Mouse (Mus musculus): Measurements from ENCODE around the gene Uqcc1. TPM values are rescaled to one million over a fixed set of nuclear protein-coding genes. Genes with fewer than 3 reads are reported as not detected.
A peak's percentile ranks its signal among the peaks of the same experiment; 100 is the strongest.

Uqcc1 gene
- polyA plus RNA-seq, 1 experiment from 2014 or later: 55.7 TPM

DNA sequence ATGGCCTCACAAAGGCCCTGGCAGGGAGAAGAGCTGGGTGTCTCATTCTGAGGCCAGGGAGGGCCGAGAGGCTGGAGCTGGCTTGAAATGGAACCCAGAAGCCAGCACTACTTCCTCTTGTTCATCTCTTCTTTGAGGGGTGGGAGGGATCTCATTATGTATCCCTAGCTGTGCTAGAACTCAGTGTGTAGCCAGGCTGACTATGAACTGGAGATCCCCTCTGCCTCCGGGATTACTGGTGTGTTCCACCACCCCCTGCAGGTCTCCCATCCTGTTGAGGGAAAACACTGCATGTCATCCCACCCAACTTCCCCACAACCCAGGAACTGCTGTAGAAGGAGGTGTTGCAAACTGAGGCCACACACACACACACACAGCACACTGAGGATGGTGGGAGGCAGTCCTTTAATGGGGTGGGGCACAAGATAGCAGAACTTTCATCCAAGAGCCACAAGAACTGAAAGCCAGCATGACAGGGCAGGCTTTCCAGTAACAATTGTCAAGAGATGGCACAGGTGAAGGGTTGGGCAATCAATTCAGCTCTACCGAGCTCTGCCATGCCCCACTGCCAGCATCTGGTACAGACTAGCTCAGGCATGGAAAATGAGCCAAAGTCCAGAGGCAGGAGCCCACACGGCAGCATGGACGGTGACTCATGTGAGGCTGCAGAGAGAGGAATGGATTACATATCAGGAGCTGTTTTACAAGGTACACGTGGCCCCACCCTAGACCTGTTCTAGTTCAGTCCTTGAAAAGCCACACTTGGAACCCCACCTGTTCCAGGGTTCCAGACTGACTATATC, 110.5 kb downstream of the Uqcc1 start:
- peak overlapping the region; percentile 87 for H3K9ac ChIP-seq (replicated peaks)
- H3K9me3 ChIP-seq: no peaks in the 10 kb centered on the region
- H3K4me1 ChIP-seq (replicated peaks): peaks cover 23% of the 10 kb centered on the region
- peak overlapping the region; percentile 53 for H3K4me3 ChIP-seq (replicated peaks)
- peaks cover 58% of the 10 kb centered on the region for H3K36me3 ChIP-seq
- H3K27me3 ChIP-seq: no peaks in the 10 kb centered on the region
- H3K4me2 ChIP-seq (replicated peaks): peak overlapping the region; percentile 78
- no peak; the same call in 1 of the 2 replicates for ATAC-seq
- WGBS: 61% methylated on average over 6 of the region's 6 CpGs
- peak overlapping the region; percentile 72 for H3K27ac ChIP-seq

DNA sequence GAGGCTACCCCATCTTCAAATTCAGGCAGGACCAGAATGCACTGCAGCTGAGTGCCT, 110.9 kb downstream of the Uqcc1 start, which contains the start of gene BC029722:
Gene BC029722 (minus strand): TSS at position 35 of the 57 bp plus-strand sequence.
- Histone ChIP-seq H3K27ac (peak within 1 kb of the TSS; percentile 72), H3K4me3 (replicated peaks) (peak within 1 kb of the TSS; percentile 53), H3K4me1 (replicated peaks) (peaks cover 23% of the 10 kb centered on the region), H3K9me3 (no peaks in the 10 kb centered on the region), H3K27me3 (no peaks in the 10 kb centered on the region), H3K36me3 (peaks cover 60% of the 10 kb centered on the region), H3K9ac (replicated peaks) (peak within 1 kb of the TSS; percentile 87), H3K4me2 (replicated peaks) (peak within 1 kb of the TSS; percentile 78)
- no peak for ATAC-seq

DNA sequence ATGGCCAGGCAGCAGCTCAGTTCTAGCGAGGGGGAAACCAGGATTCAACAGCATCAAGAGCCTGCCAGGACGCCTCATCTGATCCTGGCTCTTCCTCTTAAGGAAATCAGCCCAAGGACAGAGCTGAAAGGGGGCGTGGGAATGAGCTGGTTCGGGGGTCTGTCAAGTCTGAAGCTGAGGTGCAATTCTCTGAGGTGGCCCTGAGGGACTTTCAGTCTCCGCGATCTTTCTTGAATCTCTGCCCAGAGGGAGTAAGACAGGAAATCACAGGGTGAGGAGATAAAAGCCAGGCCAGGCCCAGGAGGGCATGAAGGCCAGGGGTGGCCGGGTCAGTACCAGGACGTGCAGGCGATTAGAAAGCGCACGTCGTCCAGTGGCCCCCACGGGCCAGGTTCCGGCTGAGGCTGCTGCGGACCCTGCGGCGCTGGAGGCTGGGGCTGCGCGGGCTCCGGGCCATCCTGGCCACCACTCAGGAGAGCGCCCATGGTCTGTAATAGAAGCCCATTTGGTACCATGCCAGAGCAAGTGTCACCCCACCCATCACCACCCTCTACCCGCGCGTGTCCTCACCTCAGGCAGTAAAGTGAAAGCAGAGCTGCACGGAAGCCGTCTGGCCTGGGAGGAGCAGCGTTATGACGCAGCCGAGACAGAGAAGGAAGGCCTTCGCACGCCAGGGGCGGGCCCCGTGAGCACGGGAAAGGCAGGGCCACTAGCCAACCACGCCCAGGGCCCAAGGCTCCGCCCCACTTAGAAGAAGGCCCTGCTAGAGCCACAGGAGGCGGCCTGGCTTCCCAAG, 111.3 kb downstream of the Uqcc1 start:
- H3K9me3 ChIP-seq: no peaks in the 10 kb centered on the region
- H3K9ac ChIP-seq (replicated peaks): peak overlapping the region; percentile 87
- 2% methylated on average over 37 of the region's 37 CpGs for WGBS
- H3K4me1 ChIP-seq (replicated peaks): peaks cover 23% of the 10 kb centered on the region
- H3K4me2 ChIP-seq (replicated peaks): peak overlapping the region; percentile 78
- H3K27ac ChIP-seq: peak overlapping the region; percentile 72
- peak; percentile 94 for ATAC-seq
- no peaks in the 10 kb centered on the region for H3K27me3 ChIP-seq
- H3K36me3 ChIP-seq: peaks cover 61% of the 10 kb centered on the region
- H3K4me3 ChIP-seq (replicated peaks): peak overlapping the region; percentile 53

DNA sequence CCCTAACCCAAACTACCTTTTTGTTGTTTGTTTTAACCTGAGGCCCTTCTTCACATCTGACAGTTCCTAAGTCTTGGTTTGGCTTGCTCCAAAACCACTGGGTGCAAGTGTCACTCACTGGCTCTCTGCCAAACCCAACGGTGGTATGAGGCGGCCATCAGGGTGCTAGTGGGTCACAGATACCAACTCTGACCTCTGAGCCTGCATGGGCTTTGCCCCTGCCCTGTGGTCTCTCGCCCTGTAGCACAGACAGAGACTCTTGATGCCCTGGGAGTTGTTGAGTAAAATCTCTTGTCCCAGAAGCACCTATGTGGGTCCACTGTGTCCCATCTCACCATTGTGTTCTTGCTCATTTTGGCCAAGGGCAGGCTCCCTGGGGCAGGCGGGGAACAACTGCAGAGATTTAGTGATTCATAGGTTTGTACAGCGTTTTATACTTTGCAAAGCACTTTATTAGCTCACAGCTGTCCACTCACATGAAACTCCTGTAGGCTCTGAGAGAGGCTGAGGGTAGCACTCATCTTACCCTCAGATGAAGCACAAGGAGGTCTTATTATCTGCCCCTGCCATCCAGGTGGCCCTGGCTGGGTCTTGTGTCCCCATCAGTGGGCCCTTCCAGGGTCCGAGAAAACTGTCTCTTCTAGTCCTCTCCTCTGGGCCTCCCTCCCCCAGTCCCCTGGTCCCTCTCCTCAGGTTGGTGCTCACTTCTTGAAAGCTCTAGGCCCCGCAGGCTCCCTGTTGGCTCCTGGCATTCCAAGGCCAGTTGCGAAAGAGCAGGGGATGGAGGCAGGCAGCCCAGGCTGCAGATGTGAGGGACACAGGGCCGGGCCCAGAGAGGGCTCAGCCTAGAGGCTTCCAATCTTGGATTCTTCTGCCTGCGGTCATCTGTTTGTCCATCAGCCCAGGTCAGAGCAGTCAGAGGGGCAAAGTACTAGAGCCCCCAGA, 112.5 kb downstream of the Uqcc1 start:
- WGBS: 78% methylated on average over 10 of the region's 10 CpGs
- peak overlapping the region; percentile 78 for H3K4me2 ChIP-seq (replicated peaks)
- ATAC-seq: no peak
- H3K4me3 ChIP-seq (replicated peaks): no peak overlapping the region; the same call in 1 of the 2 replicates
- H3K9me3 ChIP-seq: no peaks in the 10 kb centered on the region
- no peaks in the 10 kb centered on the region for H3K27me3 ChIP-seq
- H3K36me3 ChIP-seq: peaks cover 53% of the 10 kb centered on the region
- peak overlapping the region; percentile 87 for H3K9ac ChIP-seq (replicated peaks)
- H3K4me1 ChIP-seq (replicated peaks): peaks cover 23% of the 10 kb centered on the region
- H3K27ac ChIP-seq: no peak overlapping the region

DNA sequence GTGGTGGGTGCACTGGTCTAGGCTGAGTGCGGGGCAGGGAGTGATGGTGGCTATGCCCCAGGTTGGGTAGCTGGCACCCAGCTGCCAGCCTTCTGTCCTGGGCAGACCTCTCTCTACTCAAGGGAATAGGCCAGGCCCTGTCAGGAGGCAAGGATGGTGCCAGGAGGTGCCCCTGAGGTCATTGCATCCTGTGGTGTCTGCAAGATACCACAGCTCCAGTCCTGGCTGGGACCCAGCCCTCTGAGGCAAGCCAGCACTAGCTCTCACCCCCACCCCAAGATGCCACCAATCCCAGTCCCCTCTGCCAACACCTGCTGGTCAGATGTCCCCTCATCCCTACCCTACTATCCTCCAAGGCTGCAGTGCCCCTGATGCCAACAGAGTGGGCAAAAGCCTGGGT, 113.9 kb downstream of the Uqcc1 start:
- Histone ChIP-seq H3K9ac (replicated peaks) (no peak overlapping the region), H3K27ac (no peak overlapping the region), H3K27me3 (no peaks in the 10 kb centered on the region), H3K9me3 (no peaks in the 10 kb centered on the region), H3K4me1 (replicated peaks) (peaks cover 23% of the 10 kb centered on the region), H3K4me3 (replicated peaks) (no peak overlapping the region), H3K36me3 (peaks cover 48% of the 10 kb centered on the region), H3K4me2 (replicated peaks) (no peak overlapping the region)
- ATAC-seq: no peak
- 100% methylated on average over 1 of the region's 1 CpGs for WGBS

DNA sequence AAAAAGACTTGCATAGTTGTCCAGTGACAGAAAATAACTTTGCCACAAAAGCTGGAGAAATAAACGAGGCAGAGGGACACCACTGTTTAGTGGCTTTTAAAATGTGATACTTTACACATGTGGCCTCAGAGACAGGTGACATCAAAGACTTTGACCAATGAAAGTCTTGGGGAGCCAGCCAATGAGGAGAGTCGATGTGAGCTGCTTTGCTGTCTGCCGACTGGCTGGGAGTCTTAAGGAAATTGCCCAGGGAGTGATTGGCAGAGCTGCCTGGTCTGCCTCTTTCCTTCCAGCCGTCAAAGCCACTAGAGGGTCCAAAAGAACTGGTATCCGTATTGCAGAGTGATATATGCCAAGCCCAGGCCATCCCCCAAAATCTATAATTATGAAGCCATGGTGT, 115.3 kb downstream of the Uqcc1 start:
- Histone ChIP-seq H3K9me3 (no peaks in the 10 kb centered on the region), H3K27ac (no peak overlapping the region), H3K4me2 (replicated peaks) (no peak overlapping the region), H3K4me1 (replicated peaks) (peaks cover 23% of the 10 kb centered on the region), H3K36me3 (peaks cover 49% of the 10 kb centered on the region), H3K9ac (replicated peaks) (no peak overlapping the region), H3K4me3 (replicated peaks) (no peak overlapping the region), H3K27me3 (no peaks in the 10 kb centered on the region)
- ATAC-seq: no peak
- 42% methylated on average over 5 of the region's 5 CpGs for WGBS

DNA sequence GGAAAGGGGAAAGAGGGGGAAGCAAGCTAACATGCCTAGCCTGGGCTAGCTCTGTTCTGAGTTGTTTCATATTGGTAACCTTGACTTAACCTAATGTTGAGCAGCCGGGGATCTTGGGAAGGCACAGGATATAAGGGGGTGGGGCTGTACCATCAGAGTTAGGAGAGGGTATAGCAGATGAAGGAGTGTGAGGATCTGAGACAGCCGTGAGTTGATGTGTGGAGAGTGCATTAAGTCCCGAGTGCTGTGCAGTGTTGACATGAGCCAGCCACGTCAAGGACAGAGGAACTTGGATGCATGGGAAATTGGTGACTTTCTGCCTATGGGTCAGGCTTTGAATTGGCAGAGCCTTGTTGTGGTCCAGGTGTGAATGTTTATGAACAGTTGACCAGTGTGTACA, 117.5 kb downstream of the Uqcc1 start:
- Histone ChIP-seq H3K9ac (replicated peaks) (no peak overlapping the region), H3K4me1 (replicated peaks) (peaks cover 2% of the 10 kb centered on the region), H3K27me3 (no peaks in the 10 kb centered on the region), H3K27ac (no peak overlapping the region), H3K9me3 (no peaks in the 10 kb centered on the region), H3K36me3 (peaks cover 50% of the 10 kb centered on the region), H3K4me2 (replicated peaks) (no peak overlapping the region), H3K4me3 (replicated peaks) (no peak overlapping the region)
- WGBS: 81% methylated on average over 4 of the region's 4 CpGs
- no peak for ATAC-seq

DNA sequence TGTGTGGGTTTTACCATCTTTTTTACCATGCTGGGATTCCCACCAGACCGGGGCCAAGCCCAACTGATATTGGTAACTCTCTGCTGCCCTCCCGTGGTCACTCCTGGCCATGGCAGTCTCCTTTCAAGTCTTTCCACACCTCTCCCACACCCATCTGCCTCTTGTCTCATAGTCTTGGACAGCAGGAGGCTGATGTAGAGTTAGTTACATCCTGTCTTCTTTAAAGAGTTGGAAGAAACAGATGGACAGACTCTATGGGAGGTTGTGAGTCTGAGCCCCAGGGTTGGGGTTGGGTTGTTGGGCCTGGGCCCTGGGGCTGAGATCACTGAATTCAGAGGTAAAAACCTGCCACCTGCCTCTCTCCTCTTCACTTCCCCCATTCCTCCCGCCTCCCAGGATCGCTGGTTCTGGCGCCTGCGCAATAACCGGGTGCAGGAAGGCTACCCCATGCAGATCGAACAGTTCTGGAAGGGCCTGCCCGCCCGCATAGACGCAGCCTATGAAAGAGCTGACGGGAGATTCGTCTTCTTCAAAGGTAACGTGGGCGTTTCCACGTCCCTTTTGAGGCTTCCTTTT, 118.2 kb downstream of the Uqcc1 start:
- Histone ChIP-seq H3K4me2 (replicated peaks) (no peak overlapping the region), H3K9me3 (no peaks in the 10 kb centered on the region), H3K36me3 (peaks cover 50% of the 10 kb centered on the region), H3K4me3 (replicated peaks) (no peak overlapping the region), H3K27me3 (no peaks in the 10 kb centered on the region), H3K9ac (replicated peaks) (no peak overlapping the region), H3K4me1 (replicated peaks) (no peaks in the 10 kb centered on the region), H3K27ac (no peak overlapping the region)
- WGBS: 41% methylated on average over 16 of the region's 16 CpGs
- no peak for ATAC-seq

DNA sequence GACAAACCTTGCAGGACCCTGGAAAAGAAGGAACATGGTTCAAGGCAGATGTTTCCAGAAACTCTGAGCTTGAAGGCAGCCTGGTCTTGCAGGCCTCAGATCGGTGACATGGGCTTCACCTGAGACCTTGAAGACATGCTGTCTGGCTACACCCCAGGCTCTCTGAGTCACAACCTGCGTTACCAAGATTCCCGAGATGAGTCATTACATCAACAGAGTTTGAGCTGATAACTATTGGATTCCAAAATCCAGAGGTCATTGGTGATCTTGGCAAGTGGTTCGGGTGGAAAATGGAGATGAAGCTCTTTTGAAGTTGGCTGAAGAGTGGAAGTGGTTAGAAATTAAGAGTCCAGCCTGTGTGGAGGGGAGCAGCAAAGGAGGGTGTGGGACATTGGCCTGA, 120.5 kb downstream of the Uqcc1 start:
- Histone ChIP-seq H3K27me3 (no peaks in the 10 kb centered on the region), H3K36me3 (peaks cover 33% of the 10 kb centered on the region), H3K9me3 (no peaks in the 10 kb centered on the region), H3K27ac (no peak overlapping the region), H3K4me1 (replicated peaks) (no peaks in the 10 kb centered on the region), H3K9ac (replicated peaks) (no peak overlapping the region), H3K4me2 (replicated peaks) (no peak overlapping the region), H3K4me3 (replicated peaks) (no peak overlapping the region)
- no peak for ATAC-seq
- WGBS: 92% methylated on average over 4 of the region's 4 CpGs

DNA sequence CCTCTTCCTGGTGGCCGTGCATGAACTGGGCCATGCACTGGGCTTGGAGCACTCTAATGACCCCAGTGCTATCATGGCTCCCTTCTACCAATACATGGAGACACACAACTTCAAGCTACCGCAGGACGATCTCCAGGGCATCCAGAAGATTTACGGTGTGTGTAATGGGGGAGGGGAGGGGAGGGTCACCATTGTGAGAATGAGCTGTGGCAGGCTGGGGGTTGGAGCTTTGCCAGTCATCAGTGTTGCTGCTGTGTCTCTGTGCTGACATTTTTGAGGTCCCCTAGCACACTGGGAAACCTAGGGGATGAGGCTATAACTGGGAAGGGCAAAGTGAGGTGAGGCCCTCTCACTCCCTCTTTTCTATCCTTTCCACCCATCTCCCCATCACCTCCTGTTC, 122.7 kb downstream of the Uqcc1 start:
- Histone ChIP-seq H3K4me3 (replicated peaks) (no peak overlapping the region), H3K4me2 (replicated peaks) (no peak overlapping the region), H3K9me3 (no peaks in the 10 kb centered on the region), H3K36me3 (peaks cover 32% of the 10 kb centered on the region), H3K27me3 (no peaks in the 10 kb centered on the region), H3K4me1 (replicated peaks) (no peaks in the 10 kb centered on the region), H3K9ac (replicated peaks) (no peak overlapping the region), H3K27ac (no peak overlapping the region)
- WGBS: 85% methylated on average over 4 of the region's 4 CpGs
- no peak for ATAC-seq

DNA sequence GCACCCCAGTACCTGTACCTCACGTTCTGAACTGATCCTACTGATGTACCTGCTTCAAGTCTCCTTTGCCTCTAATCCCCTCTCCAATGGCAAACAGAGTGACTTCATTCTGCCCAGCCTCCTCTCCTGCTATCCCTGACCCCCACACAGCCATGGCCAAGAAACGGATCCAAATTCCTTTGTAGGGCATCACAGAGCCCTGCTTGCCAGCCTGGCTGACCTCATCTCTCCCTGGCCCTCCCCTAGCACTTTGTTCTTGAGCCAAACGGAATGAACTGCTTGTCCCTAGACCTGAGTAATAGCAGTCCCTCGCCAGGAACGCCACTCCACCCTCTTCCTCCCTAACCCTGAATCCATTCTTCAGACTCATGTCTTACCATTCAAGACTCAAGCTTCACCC, 123.6 kb downstream of the Uqcc1 start:
- Histone ChIP-seq H3K27me3 (no peaks in the 10 kb centered on the region), H3K4me3 (replicated peaks) (no peak overlapping the region), H3K4me2 (replicated peaks) (no peak overlapping the region), H3K36me3 (peaks cover 35% of the 10 kb centered on the region), H3K27ac (no peak overlapping the region), H3K9me3 (no peaks in the 10 kb centered on the region), H3K9ac (replicated peaks) (no peak overlapping the region), H3K4me1 (replicated peaks) (no peaks in the 10 kb centered on the region)
- ATAC-seq: no peak
- WGBS: 75% methylated on average over 5 of the region's 5 CpGs

DNA sequence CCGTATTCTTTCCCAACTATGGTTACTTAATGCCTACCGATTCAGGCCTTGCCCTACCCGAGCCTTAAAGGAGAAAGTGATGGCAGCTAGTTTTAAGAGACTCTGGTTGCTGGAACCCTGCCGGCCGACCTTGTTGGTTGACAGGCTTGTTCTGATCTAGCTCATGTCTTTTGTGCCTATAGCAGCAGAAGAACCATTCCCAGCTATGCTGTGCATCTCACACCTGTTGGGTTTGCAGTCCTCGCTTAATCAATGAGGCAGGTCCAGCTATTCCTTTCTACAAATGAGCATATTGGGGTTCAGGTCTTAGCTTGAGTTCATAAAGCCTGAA, 124.2 kb downstream of the Uqcc1 start:
- H3K4me2 ChIP-seq (replicated peaks): no peak overlapping the region
- H3K9me3 ChIP-seq: no peaks in the 10 kb centered on the region
- peaks cover 38% of the 10 kb centered on the region for H3K36me3 ChIP-seq
- H3K27ac ChIP-seq: no peak overlapping the region
- WGBS: 84% methylated on average over 6 of the region's 6 CpGs
- no peaks in the 10 kb centered on the region for H3K27me3 ChIP-seq
- no peak for ATAC-seq
- H3K4me3 ChIP-seq (replicated peaks): no peak overlapping the region
- H3K9ac ChIP-seq (replicated peaks): no peak overlapping the region
- no peaks in the 10 kb centered on the region for H3K4me1 ChIP-seq (replicated peaks)

All from midbrain, embryonic 13.5 days (tissue).